Mouse (Mus musculus) cerebellum, adult 2 months (tissue): ENCODE measurements around the gene Tpd52l1. TPM values are rescaled to one million over a fixed set of nuclear protein-coding genes. Genes with fewer than 3 reads are reported as not detected.
"Not testable (repeated sequence)": the region's sequence is repeated elsewhere in the genome, so short reads cannot be mapped to it uniquely, and the experiment has no call there.

ENCODE experiments used
- DNase-seq, 2 experiments: peaks; one replicate each; pipeline ENCODE4 v3.0.0; 2021
- H3K27ac ChIP-seq: fragments of 200-500 bp; 2 replicates; pipeline ENCODE4 v1.5.1; 2012; ENCODE audit warnings: low read length, control low read depth, inconsistent platforms; ENCODE audit not compliant: insufficient read depth
- H3K27me3 ChIP-seq: fragments of 200-500 bp; 2 replicates; pipeline ENCODE4 v1.6.1; 2012; ENCODE audit warnings: inconsistent platforms, mild to moderate bottlenecking, low read length, moderate library complexity; ENCODE audit not compliant: control insufficient read depth, insufficient read depth
- H3K4me1 ChIP-seq: fragments of 200-500 bp; 2 replicates; pipeline ENCODE4 v1.6.1; 2011; ENCODE audit warnings: low read length; ENCODE audit not compliant: control insufficient read depth, insufficient read depth
- H3K4me3 ChIP-seq: fragments of 200-500 bp; replicated peaks from 2 replicates; pipeline ENCODE3; 2011; ENCODE audit warnings: mild to moderate bottlenecking, low read depth, low read length, control low read depth; ENCODE audit not compliant: insufficient read depth
- CTCF ChIP-seq: fragments of 200-500 bp; IDR thresholded peaks from 2 replicates; pipeline ENCODE4 v1.5.1; 2011; ENCODE audit warnings: low read depth, mild to moderate bottlenecking, control low read depth, low read length, moderate library complexity, borderline replicate concordance; ENCODE audit not compliant: insufficient read depth
- POLR2A ChIP-seq: fragments of 200-500 bp; IDR thresholded peaks from 2 replicates; pipeline ENCODE4 v1.6.1; 2011; ENCODE audit warnings: low read length, control low read depth, borderline replicate concordance; ENCODE audit not compliant: insufficient read depth
- WGBS: fragments of 180-500 bp; shearing (Covaris S2); methylation state at CpG from one replicate; pipeline ENCODE4 v1.1.7; 2018; 5-methylcytosine and 5-hydroxymethylcytosine counted together
- polyA plus RNA-seq: library from polyadenylated mRNA; depleted of rRNA; stranded (reverse); fragments of >200 nt; gene quantifications from 2 replicates; pipeline ENCODE4 v1.2.3, GENCODE M21; 2012

The Tpd52l1 gene
- polyA plus RNA-seq, 1 experiment = 23.4 TPM

DNA sequence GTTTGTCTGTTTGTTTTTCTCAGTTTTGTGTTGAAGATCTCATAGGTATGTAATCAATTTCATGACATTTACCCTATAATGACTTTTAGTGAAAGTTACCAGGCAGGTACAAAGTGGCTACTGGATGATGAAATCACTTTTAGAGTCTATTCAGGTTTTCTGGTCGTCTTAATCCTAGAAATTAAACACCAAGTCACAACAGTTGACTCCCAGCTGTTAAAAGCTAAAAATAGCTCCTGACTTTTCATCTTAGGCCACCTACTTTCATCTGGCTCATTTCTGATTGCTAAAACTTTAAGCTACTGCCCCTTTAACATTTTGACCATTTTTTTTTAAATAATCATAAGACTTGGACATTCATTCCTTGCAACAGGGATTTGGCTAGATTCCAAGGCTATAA, 1.3 kb upstream of the Tpd52l1 start:
- TF ChIP-seq CTCF (no peak), POLR2A (no peak)
- Histone ChIP-seq H3K27me3 (no peaks in the 10 kb centered on the region; the same call in 1 of the 2 replicates), H3K4me1 (no peaks in the 10 kb centered on the region), H3K4me3 (no peak overlapping the region), H3K27ac (no peak overlapping the region)
- no peak for DNase-seq
- 44% methylated on average over 1 of the region's 1 CpGs for WGBS

DNA sequence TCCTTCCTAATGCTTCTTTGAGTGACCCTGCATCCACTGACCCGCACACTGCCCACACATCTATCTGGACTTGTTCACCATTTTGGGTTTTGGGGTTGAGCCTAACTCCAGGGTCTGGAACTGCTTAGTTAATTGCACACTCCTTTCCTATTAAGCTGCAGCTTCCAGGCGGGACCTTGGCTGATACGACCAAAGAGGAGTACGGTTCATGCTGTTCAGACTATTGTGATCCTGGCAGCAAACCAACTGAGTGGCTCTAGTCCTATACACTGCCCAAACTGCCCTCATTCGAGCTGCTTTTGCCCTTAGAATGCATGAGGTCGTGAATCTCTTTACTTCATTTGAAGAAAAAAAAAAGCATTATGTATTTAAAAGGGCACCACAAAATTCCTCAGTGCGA, 1.6 kb downstream of the Tpd52l1 start:
- no peaks in the 10 kb centered on the region; the same call in 1 of the 2 replicates for H3K27me3 ChIP-seq
- DNase-seq = peak in 1 of 2 experiments; percentile 8
- TF ChIP-seq CTCF (no peak), POLR2A (no peak)
- H3K4me1 ChIP-seq = no peaks in the 10 kb centered on the region
- no peak overlapping the region for H3K4me3 ChIP-seq
- no peak overlapping the region for H3K27ac ChIP-seq
- WGBS = 29% methylated on average over 7 of the region's 7 CpGs

DNA sequence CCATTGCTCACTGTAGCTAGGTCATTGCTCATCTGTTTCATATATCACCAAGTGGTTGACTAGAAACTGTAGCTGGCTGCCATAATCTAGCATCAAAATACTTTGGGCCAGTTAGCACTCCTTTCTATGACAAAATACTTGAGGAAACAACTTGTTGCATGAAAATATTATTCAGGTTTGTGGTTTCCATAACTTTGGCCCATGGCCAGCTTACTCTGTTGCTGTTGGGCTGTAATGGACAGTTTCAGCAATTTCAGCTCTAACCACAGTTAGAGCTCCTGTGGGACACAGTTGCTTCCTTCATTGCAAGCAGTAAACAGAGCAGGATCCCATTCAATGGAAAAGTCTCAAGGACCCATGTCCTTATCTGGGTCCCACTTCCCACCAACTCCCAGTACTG, 4.3 kb downstream of the Tpd52l1 start:
- Histone ChIP-seq H3K4me1 (no peaks in the 10 kb centered on the region), H3K27me3 (no peaks in the 10 kb centered on the region; the same call in 1 of the 2 replicates), H3K4me3 (no peak overlapping the region), H3K27ac (no peak overlapping the region)
- no peak for DNase-seq
- TF ChIP-seq POLR2A = no peak
- TF ChIP-seq CTCF = no peak

DNA sequence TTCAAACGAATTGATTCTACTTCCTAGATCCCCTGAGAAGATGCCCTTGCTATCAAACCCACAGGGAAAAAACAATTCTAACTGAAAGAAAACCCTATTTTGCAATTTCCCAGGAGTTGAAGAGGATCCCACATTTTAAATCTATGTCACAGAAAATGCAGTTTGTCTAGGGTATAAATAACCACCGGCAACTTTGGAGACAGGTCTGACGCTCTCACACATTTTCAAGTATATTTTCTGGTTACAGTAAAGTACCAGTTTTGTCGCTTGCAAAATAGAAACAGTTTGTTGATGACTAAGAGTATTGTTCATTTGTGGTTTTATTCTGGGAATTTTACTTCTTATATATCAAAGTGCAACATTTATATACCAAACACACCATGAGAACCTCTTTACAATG, 9.7 kb downstream of the Tpd52l1 start:
- no peak for DNase-seq
- H3K27ac ChIP-seq = no peak overlapping the region
- TF ChIP-seq CTCF (no peak), POLR2A (no peak)
- 83% methylated on average over 4 of the region's 4 CpGs for WGBS
- H3K4me1 ChIP-seq = no peaks in the 10 kb centered on the region
- no peak overlapping the region for H3K4me3 ChIP-seq
- no peaks in the 10 kb centered on the region for H3K27me3 ChIP-seq

DNA sequence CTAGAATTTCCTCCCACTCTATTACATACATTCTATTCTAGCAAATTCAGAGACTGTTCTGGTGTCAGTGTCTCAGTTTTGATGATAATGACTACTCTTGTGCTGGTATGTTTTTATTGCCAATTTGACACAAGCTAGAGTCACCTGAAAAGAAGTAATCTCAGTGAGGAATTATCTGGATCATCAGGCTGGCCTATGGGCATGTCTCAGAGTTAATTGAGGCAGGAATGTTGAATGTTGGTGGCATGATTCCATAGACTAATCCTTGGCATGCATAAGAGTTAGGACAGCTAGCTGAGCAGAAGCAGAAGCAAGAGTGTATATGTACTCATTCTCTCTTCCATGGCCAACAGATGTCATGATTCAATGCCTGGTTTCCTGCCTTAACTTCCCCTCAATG, 27.8 kb downstream of the Tpd52l1 start:
- TF ChIP-seq CTCF (no peak), POLR2A (no peak)
- Histone ChIP-seq H3K4me3 (no peak overlapping the region), H3K27me3 (no peaks in the 10 kb centered on the region), H3K27ac (no peak overlapping the region), H3K4me1 (no peaks in the 10 kb centered on the region)
- DNase-seq = no peak

DNA sequence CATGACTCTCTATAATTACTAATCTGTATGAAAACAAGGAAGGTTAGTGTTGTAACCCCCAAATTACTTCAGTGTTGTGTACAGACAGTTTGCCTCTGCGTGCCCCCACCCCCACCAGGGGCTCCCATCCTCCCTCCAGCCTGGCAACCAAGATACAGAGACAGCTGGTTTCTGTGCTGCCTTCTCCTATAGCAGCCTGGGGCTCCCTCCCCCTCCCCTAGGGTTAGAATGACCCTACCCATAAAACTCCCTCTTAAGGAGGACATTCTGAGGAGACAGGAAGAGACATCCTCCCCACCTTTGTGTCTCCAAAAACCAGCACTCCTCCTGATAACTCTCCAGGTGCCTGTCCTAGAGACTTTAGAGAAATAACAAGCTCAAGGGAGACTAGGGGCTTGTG, 52.8 kb downstream of the Tpd52l1 start:
- Histone ChIP-seq H3K4me1 (no peaks in the 10 kb centered on the region), H3K27ac (no peak overlapping the region), H3K4me3 (no peak overlapping the region), H3K27me3 (no peaks in the 10 kb centered on the region)
- no peak for DNase-seq
- WGBS = 48% methylated on average over 1 of the region's 1 CpGs
- no peak for TF ChIP-seq POLR2A
- no peak for TF ChIP-seq CTCF

DNA sequence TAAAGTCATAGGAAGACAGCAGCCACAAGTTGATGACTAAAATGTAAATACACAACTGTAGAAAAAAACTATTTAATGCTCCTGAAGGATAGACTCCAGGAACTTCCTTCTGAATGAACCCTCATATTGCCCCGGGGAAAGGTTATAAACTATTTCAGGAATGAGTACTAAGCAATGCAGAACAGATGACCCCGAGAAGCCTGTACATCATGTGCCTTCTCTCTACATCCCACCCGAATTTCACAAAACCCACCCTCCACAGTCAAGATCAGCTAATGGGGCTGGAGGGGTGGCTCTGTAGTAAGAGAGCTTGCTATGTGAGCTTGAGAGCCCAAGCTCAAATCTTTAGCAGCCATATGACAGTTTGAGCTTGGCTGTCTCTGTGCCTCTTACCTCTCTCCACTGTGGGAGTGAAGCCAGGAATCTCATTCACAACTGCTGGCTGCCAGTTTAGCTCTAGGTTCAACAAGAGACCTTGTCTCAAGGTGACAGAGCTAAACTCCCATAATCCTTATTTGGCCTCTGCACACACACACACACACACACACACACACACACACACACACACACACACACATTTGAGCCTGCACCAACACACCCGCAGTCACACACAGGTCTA, 54.9 kb downstream of the Tpd52l1 start:
- Histone ChIP-seq H3K4me3 (no peak overlapping the region), H3K27ac (no peak overlapping the region), H3K4me1 (no peaks in the 10 kb centered on the region), H3K27me3 (no peaks in the 10 kb centered on the region)
- 88% methylated on average over 4 of the region's 4 CpGs for WGBS
- TF ChIP-seq POLR2A (no peak), CTCF (no peak)
- no peak for DNase-seq

DNA sequence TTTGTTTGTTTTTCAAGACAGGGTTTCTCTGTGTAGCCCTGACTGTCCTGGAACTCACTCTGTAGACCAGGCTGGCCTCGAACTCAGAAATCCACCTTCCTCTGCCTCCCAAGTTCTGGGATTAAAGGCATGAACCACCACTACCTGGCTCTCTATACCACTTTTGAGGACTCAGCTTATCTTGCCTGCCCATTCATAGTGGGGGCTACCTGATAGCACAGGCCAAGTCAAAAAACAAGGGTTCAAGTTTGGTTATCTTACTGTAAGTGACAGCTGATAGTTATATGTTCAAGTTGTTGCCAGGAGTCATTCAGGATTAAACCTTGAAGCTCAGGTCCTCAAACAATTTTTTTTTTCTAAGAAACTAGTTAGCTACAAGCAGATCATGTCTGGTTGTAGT, 57.2 kb downstream of the Tpd52l1 start:
- not testable (repeated sequence) for DNase-seq, H3K27me3 ChIP-seq, H3K27ac ChIP-seq, H3K4me1 ChIP-seq, H3K4me3 ChIP-seq
- WGBS = 90% methylated on average over 1 of the region's 1 CpGs

DNA sequence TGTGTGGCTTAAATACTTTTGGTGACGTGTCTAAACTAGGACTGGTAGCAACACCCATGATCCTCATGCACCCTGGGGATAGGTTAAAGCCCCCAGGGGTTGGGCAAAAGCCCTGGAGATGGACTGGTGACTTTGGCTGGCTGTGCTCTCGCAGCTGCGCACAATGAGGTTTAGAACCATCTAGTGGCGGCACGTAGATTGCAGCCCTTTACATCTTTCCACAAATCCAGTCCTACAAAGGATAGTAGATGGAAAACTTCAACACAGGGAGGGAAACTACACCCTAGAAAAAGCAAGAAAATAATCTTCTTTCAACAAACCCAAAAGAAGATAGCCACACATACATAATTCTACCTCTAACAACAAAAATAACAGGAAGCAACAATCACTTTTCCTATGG, 75.6 kb downstream of the Tpd52l1 start:
- not testable (repeated sequence) for H3K27me3 ChIP-seq, DNase-seq, H3K4me1 ChIP-seq, H3K27ac ChIP-seq, H3K4me3 ChIP-seq
- WGBS = 11% methylated on average over 4 of the region's 5 CpGs
